Mouse (Mus musculus) MEL (cell line): ENCODE measurements at regions not wholly inside any gene's neighbourhood (a gene's known extent, or its start where the extent isn't known, plus 50 kb on each side); places are given as distances from the start of the nearest gene placed in this dataset.

ENCODE experiments used
- CTCF ChIP-seq, 3 experiments: IDR thresholded peaks in 2 of 3; conservative IDR thresholded peaks in 1 of 3; 2 replicates each; pipeline ENCODE4 v1.5.1; 2011 to 2012; ENCODE audit warnings: low read length in 3 of 3, low read depth in 2 of 3, mild to moderate bottlenecking in 2 of 3, improper control_type of control experiment in 1 of 3, inconsistent platforms in 1 of 3, mixed read lengths in 1 of 3, moderate library complexity in 1 of 3; ENCODE audit not compliant: control insufficient read depth in 1 of 3, insufficient read depth in 1 of 3, poor library complexity in 1 of 3, severe bottlenecking in 1 of 3
- E2F4 ChIP-seq: IDR thresholded peaks from 2 replicates; pipeline ENCODE4 v1.6.1; 2011; ENCODE audit warnings: low read depth, low read length, improper control_type of control experiment, borderline replicate concordance
- HCFC1 ChIP-seq: IDR thresholded peaks from 2 replicates; pipeline ENCODE4 v1.6.1; 2012; ENCODE audit warnings: low read depth, mild to moderate bottlenecking, inconsistent platforms, low read length, improper control_type of control experiment, moderate library complexity
- KAT2A ChIP-seq: conservative IDR thresholded peaks from 2 replicates; pipeline ENCODE4 v1.6.1; 2012; ENCODE audit warnings: low read depth, low read length, improper control_type of control experiment, inconsistent platforms
- MAX ChIP-seq: IDR thresholded peaks from 2 replicates; pipeline ENCODE4 v1.6.1; 2011; ENCODE audit warnings: low read length, improper control_type of control experiment
- POLR2A ChIP-seq, 2 experiments: IDR thresholded peaks; 2 replicates each; pipeline ENCODE4 v1.6.1; 2011 to 2012; ENCODE audit warnings: low read length in 2 of 2, mild to moderate bottlenecking in 2 of 2, control low read depth in 1 of 2, improper control_type of control experiment in 1 of 2, low read depth in 1 of 2, moderate library complexity in 1 of 2; ENCODE audit not compliant: control insufficient read depth in 1 of 2, insufficient read depth in 1 of 2, poor library complexity in 1 of 2
- USF1 ChIP-seq: IDR thresholded peaks from 2 replicates; pipeline ENCODE4 v1.6.1; 2014; ENCODE audit warnings: low read depth, mild to moderate bottlenecking, inconsistent platforms, low read length, improper control_type of control experiment, moderate library complexity
- ZNF384 ChIP-seq: IDR thresholded peaks from 2 replicates; pipeline ENCODE4 v1.6.1; 2012; ENCODE audit warnings: low read depth, mild to moderate bottlenecking, inconsistent platforms, low read length, improper control_type of control experiment

GRCm38 (mm10) chr3:102619666-102620377 lies 114.5 kb upstream of the Tspan2 start:
- no peak for TF ChIP-seq CTCF (IDR thresholded peaks at IDR 0.05 in 2 of 3, conservative IDR thresholded peaks at IDR 0.05 in 1 of 3; ENCODE audit: control insufficient read depth in 1 of 3, insufficient read depth in 1 of 3, low read depth in 2 of 3, low read length in 3 of 3, poor library complexity in 1 of 3, severe bottlenecking in 1 of 3)
- no peak for TF ChIP-seq POLR2A (IDR thresholded peaks at IDR 0.05; ENCODE audit: control insufficient read depth in 1 of 2, insufficient read depth in 1 of 2, low read depth in 1 of 2, low read length in 2 of 2, poor library complexity in 1 of 2)
- TF ChIP-seq ZNF384: no peak
- TF ChIP-seq MAX: no peak
- TF ChIP-seq E2F4: no peak
- TF ChIP-seq USF1: no peak
- no peak for TF ChIP-seq HCFC1
- no peak for TF ChIP-seq KAT2A
